ENCODE assay signal across 17 mouse cellular contexts in the genomic region with DNA sequence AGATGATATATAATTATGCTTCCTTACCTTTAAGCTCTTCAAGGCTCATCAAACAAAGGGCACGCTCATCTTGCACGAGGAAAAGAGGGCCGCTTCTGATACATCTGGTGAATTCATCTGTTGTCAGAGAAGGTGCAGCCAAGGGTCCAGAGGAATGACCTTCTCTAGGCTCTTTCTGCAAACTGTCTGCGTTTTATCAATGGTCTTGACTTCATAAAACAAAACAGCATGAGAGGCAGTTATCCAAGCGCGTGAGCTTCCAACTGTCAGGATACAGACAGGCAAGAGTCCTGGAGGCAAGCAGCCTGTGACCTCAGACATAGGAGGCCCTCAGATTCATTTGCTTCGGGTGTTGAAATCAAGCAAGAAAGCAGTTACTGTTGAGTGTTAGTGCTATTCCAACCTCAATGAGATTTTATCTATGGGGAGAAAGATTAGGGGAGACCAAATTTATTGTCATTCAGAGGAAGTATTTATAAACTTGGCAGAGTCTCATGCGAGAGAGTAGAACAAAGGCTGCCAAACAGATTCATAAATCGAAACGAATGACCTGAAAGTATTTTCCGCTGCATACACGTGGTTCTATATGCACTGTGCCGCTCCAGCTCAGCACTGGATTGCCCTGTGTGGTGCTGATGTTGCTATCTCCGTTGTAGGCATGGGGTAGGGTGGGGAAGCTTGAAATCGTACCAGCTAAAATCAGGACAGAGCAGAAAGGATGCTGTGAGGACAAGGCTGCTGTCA.
A peak's percentile ranks its signal among the peaks of the same experiment; 100 is the strongest.
DNase-seq lines count a peak whose midpoint lies in the region; ATAC-seq lines count a peak whose summit lies in the region.
"Had no signal": no experiment of that assay in that cellular context is flagged by ENCODE, and none has a peak within 500 bp of the region (broad histone marks: within the 10 kb centered on the region; RNA-seq: fewer than 3 reads in every experiment).

No protein-coding gene starts in this region.

- no peak overlapping the region for H3K27ac ChIP-seq in lung, embryonic 16.5 days (ENCODE audit: low read length)
- no peak overlapping the region for H3K27ac ChIP-seq in heart, embryonic 10.5 days
- no peak overlapping the region for H3K27ac ChIP-seq in stomach, embryonic 15.5 days
- H3K27ac ChIP-seq: forebrain, embryonic 15.5 days; limb, embryonic 13.5 days had no signal

- no peaks in the 10 kb centered on the region for H3K9me3 ChIP-seq in lung, embryonic 16.5 days (ENCODE audit: control insufficient read depth, low read length)
- H3K9me3 ChIP-seq in heart, embryonic 10.5 days, result no peaks in the 10 kb centered on the region
- H3K9me3 ChIP-seq in stomach, embryonic 15.5 days, result no peaks in the 10 kb centered on the region
- H3K9me3 ChIP-seq: forebrain, embryonic 15.5 days; G1E; limb, embryonic 13.5 days had no signal

- H3K4me2 ChIP-seq in lung, embryonic 16.5 days (ENCODE audit: low read depth, low read length), result no peak overlapping the region
- no peak overlapping the region for H3K4me2 ChIP-seq in stomach, embryonic 15.5 days
- H3K4me2 ChIP-seq: forebrain, embryonic 15.5 days; limb, embryonic 13.5 days; midbrain, embryonic 11.5 days had no signal

- peak; percentile 38 to 44 for DNase-seq in heart, adult 18-20 months
- no peak for DNase-seq in heart, postnatal 25 days (ENCODE audit: low spot score)
- no peak for DNase-seq in lung, adult 18-20 months
- peak; percentile 55 for DNase-seq in heart, embryonic 10.5 days (ENCODE audit: low spot score)
- DNase-seq in gastrocnemius, postnatal 10 days, result no peak
- DNase-seq: adrenal gland, postnatal 25 days; cerebellum, postnatal 36 days; gastrocnemius, postnatal 14 days; lung, postnatal 10 days; thymus, postnatal 36 days had no signal

- no peak overlapping the region for H3K9ac ChIP-seq in lung, embryonic 16.5 days (ENCODE audit: low read length)
- no peak overlapping the region for H3K9ac ChIP-seq in stomach, embryonic 15.5 days
- H3K9ac ChIP-seq: forebrain, embryonic 15.5 days; limb, embryonic 13.5 days had no signal

- intact Hi-C loops in heart, postnatal 25 days (cut with DNase I), result no loop called here

- WGBS in lung, embryonic 16.5 days, result 39% methylated on average over 15 of the region's 15 CpGs
- 76% methylated on average over 15 of the region's 15 CpGs for whole genome bisulfite sequencing in heart, embryonic 10.5 days
- WGBS in stomach, embryonic 15.5 days, result 37% methylated on average over 15 of the region's 15 CpGs

- peak; percentile 82 for ATAC-seq in lung, embryonic 16.5 days (ENCODE audit: low read depth)
- 0 out of 2 replicates have a peak, but pooled peaks have one; percentile 23 for ATAC-seq in stomach, embryonic 15.5 days (ENCODE audit: insufficient read depth, low FRiP score, low read depth)
- ATAC-seq: forebrain, embryonic 15.5 days; inflammation-experienced regulatory T-cells, adult 6 months had no signal

- no peaks in the 10 kb centered on the region for H3K36me3 ChIP-seq in lung, embryonic 16.5 days (ENCODE audit: control insufficient read depth, insufficient read depth, low read length)
- no peaks in the 10 kb centered on the region for H3K36me3 ChIP-seq in heart, embryonic 10.5 days
- no peaks in the 10 kb centered on the region for H3K36me3 ChIP-seq in stomach, embryonic 15.5 days
- H3K36me3 ChIP-seq: forebrain, embryonic 15.5 days; G1E; limb, embryonic 13.5 days had no signal

- H3K4me1 ChIP-seq in lung, embryonic 16.5 days (replicated peaks; ENCODE audit: control insufficient read depth, insufficient read depth, low read length), result no peaks in the 10 kb centered on the region
- peaks cover 4% of the 10 kb centered on the region; the same call in 1 of the 2 replicates for H3K4me1 ChIP-seq in heart, embryonic 10.5 days
- peaks cover 6% of the 10 kb centered on the region; the same call in 1 of the 2 replicates for H3K4me1 ChIP-seq in stomach, embryonic 15.5 days
- H3K4me1 ChIP-seq: forebrain, embryonic 15.5 days had no signal

- peaks cover 3% of the 10 kb centered on the region; the same call in 1 of the 2 replicates for H3K27me3 ChIP-seq in lung, embryonic 16.5 days (ENCODE audit: control insufficient read depth, insufficient read depth, low read depth, low read length)
- H3K27me3 ChIP-seq in heart, embryonic 10.5 days (ENCODE audit: insufficient read depth, poor library complexity, severe bottlenecking), result peaks cover 6% of the 10 kb centered on the region; the same call in 1 of the 2 replicates
- no peaks in the 10 kb centered on the region for H3K27me3 ChIP-seq in stomach, embryonic 15.5 days (replicated peaks)
- H3K27me3 ChIP-seq: forebrain, embryonic 15.5 days; limb, embryonic 13.5 days had no signal

- no peak overlapping the region for H3K4me3 ChIP-seq in lung, embryonic 16.5 days (ENCODE audit: low read length)
- H3K4me3 ChIP-seq in heart, embryonic 10.5 days, result no peak overlapping the region
- H3K4me3 ChIP-seq in stomach, embryonic 15.5 days (replicated peaks), result no peak overlapping the region
- H3K4me3 ChIP-seq: forebrain, embryonic 15.5 days; limb, embryonic 13.5 days had no signal

Comparison
In these comparisons a context has a peak if more than half of its experiments do, and no peak if none do; other contexts are left out.
1. DNase-seq: peak in heart, adult 18-20 months (2 of 2) and heart, embryonic 10.5 days (single experiment); none in heart, postnatal 25 days (single experiment), lung, adult 18-20 months (0 of 2) and gastrocnemius, postnatal 10 days (single experiment).